Mouse (Mus musculus): ENCODE measurements around the gene Ttc22. TPM values are rescaled to one million over a fixed set of nuclear protein-coding genes. Genes with fewer than 3 reads are reported as not detected.

Gene Ttc22
- polyA plus RNA-seq (2015; fragmentation: Nextera tagmentation; extraction: Ambion mirVana): 5.8 and 6.0 TPM in 2 replicates

DNA sequence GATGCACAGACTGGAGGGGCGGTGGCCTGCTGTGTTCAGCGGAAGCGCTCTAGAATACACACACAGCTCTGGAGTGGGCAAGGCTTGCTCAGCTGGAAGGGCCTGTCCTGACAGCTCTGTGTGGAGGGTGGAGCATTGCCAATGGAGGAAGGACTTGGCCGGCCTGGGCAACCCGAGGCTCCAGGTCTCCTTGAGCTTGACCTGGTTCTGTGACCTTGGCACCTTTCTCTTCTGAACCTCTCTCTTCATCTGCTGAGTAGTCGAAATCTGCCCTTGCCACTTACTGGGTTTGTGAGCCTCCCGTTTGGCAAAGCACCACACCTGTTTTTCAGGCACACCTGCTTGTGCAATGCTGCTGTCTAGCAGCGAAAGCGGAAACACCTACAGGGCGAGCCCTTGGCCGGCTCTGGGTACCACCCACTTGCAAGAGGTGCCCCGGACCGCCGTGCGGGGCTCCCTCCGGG, at the start of gene Ttc22:
TSS of gene Ttc22 (plus strand) at position 403 of the 464 bp plus-strand sequence.
- peaks cover 17% of the 10 kb centered on the region for H3K4me1 ChIP-seq
- peak within 1 kb of the TSS; percentile 46 for H3K4me2 ChIP-seq
- no peak within 1 kb of the TSS for H3K27ac ChIP-seq
- H3K4me3 ChIP-seq (replicated peaks): peak within 1 kb of the TSS; percentile 13
- H3K9ac ChIP-seq: no peak within 1 kb of the TSS
- no peak for ATAC-seq (replicated peaks; ENCODE audit: low FRiP score)
- H3K9me3 ChIP-seq (replicated peaks): no peaks in the 10 kb centered on the region
- WGBS: 21% methylated on average over 16 of the region's 16 CpGs
- H3K36me3 ChIP-seq: no peaks in the 10 kb centered on the region
- H3K27me3 ChIP-seq: peaks cover 64% of the 10 kb centered on the region

GRCm38 (mm10) chr4:106575022-106575421, 47.2 kb upstream of the Ttc22 start:
- H3K4me1 ChIP-seq: peaks cover 3% of the 10 kb centered on the region; the same call in 1 of the 2 replicates
- H3K27ac ChIP-seq: no peak overlapping the region
- H3K9me3 ChIP-seq (replicated peaks): no peaks in the 10 kb centered on the region
- no peak overlapping the region for H3K4me2 ChIP-seq
- no peaks in the 10 kb centered on the region for H3K27me3 ChIP-seq
- 85% methylated on average over 8 of the region's 8 CpGs for WGBS
- H3K9ac ChIP-seq: no peak overlapping the region
- peaks cover 98% of the 10 kb centered on the region for H3K36me3 ChIP-seq
- no peak overlapping the region for H3K4me3 ChIP-seq (replicated peaks)
- no peak for ATAC-seq (replicated peaks; ENCODE audit: low FRiP score)

DNA sequence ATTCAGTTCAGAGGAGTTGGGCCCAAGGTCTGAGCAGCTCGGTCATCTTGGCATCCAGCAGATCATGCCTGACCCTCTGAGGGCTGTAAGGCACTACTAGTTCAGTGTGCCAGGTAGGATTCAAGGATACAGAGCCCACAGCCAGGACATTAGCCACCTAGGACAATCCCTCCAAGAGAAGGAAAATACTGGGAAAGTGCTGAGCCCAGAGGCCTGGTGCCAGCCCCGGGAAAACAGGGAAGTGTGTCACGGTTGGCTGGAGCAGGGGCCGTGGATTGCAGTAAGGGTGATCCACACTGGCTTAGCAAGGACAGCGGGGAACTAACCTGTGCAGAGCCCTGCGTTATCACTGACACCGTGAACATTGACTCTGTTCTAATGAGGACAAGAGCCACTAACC, 44.7 kb upstream of the Ttc22 start:
- Histone ChIP-seq H3K4me3 (replicated peaks) (no peak overlapping the region), H3K4me1 (peaks cover 3% of the 10 kb centered on the region; the same call in 1 of the 2 replicates), H3K9me3 (replicated peaks) (no peaks in the 10 kb centered on the region), H3K36me3 (peaks cover 98% of the 10 kb centered on the region), H3K9ac (no peak overlapping the region), H3K27ac (no peak overlapping the region), H3K27me3 (no peaks in the 10 kb centered on the region), H3K4me2 (no peak overlapping the region)
- 72% methylated on average over 7 of the region's 7 CpGs for WGBS
- ATAC-seq (replicated peaks; ENCODE audit: low FRiP score): no peak

DNA sequence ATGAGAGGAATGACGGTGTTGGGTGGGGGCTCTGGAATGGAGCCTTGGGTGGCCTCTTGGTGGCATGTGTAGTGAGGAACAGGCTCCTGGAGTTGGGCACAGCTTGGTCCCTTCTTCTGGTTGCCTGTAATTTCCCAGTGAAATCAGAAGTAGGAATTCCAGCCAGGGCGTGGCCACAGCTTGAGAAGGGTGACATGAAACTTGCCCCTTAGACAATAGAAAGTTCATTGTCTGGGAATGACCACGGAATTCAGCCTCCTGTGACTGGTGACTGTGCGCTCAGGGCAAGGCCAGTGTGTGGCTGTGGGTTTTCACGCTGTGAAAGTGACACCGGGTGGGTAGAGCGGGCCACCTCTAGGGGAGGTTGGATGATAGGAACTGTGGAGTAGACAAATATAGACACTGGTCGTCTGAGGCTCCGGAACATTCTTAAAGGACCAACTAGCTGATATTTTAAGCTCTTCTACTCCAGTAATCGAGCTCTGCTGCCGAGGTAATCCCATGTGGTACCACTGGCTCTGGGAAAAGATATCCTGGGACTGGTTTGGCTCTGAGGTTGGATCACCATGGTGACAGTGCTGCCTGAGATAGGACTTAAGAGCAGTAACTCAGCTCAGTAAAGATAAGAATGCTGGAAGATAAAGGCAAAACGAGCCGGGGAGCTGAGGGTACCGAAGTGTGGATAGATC, 40.9 kb upstream of the Ttc22 start:
- Histone ChIP-seq H3K4me2 (no peak overlapping the region), H3K9me3 (replicated peaks) (no peaks in the 10 kb centered on the region), H3K4me1 (peaks cover 3% of the 10 kb centered on the region; the same call in 1 of the 2 replicates), H3K27me3 (no peaks in the 10 kb centered on the region), H3K4me3 (replicated peaks) (no peak overlapping the region), H3K9ac (no peak overlapping the region), H3K36me3 (peaks cover 98% of the 10 kb centered on the region), H3K27ac (no peak overlapping the region)
- WGBS: 84% methylated on average over 14 of the region's 14 CpGs
- no peak for ATAC-seq (replicated peaks; ENCODE audit: low FRiP score)

GRCm38 (mm10) chr4:106581865-106582204, 40.4 kb upstream of the Ttc22 start:
- Histone ChIP-seq H3K4me3 (replicated peaks) (no peak overlapping the region), H3K4me2 (no peak overlapping the region), H3K4me1 (peaks cover 3% of the 10 kb centered on the region; the same call in 1 of the 2 replicates), H3K27me3 (no peaks in the 10 kb centered on the region), H3K9me3 (replicated peaks) (no peaks in the 10 kb centered on the region), H3K36me3 (peaks cover 98% of the 10 kb centered on the region), H3K9ac (no peak overlapping the region), H3K27ac (no peak overlapping the region)
- no peak for ATAC-seq (replicated peaks; ENCODE audit: low FRiP score)
- 91% methylated on average over 15 of the region's 15 CpGs for WGBS

- no peak overlapping the region for H3K4me3 ChIP-seq (replicated peaks)
- 86% methylated on average over 12 of the region's 12 CpGs for WGBS
- H3K4me2 ChIP-seq: no peak overlapping the region
- H3K4me1 ChIP-seq: no peaks in the 10 kb centered on the region; the same call in 1 of the 2 replicates
- no peak overlapping the region for H3K9ac ChIP-seq
- no peak overlapping the region for H3K27ac ChIP-seq
- no peaks in the 10 kb centered on the region for H3K9me3 ChIP-seq (replicated peaks)
- H3K27me3 ChIP-seq: no peaks in the 10 kb centered on the region
- ATAC-seq (replicated peaks; ENCODE audit: low FRiP score): peak; percentile 69
- H3K36me3 ChIP-seq: peaks cover 99% of the 10 kb centered on the region
Measured at GRCm38 (mm10) chr4:106582428-106583153, 39.6 kb upstream of the Ttc22 start.

DNA sequence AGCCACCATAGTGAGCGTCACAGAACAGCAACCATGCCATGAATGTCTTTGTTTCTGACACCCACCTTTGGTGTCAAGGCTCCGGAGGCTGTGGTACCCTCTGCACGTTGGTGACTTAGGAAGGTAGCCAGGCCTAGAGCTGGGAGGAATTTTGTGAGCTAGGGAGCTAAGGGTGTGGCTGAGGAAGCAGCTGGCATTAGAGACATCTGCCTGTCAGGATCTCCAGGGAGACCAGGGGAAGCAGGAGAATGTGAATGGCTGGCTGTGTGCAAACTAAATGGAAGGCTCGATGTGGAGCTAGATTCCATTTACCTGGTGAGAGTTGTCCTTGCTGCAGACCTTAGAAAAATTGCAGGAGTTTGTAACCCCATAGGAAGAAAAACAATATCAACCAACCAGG, 37.6 kb upstream of the Ttc22 start:
- no peak overlapping the region for H3K27ac ChIP-seq
- H3K27me3 ChIP-seq: no peaks in the 10 kb centered on the region
- peaks cover 99% of the 10 kb centered on the region for H3K36me3 ChIP-seq
- H3K9ac ChIP-seq: no peak overlapping the region
- no peak for ATAC-seq (replicated peaks; ENCODE audit: low FRiP score)
- no peak overlapping the region for H3K4me2 ChIP-seq
- no peaks in the 10 kb centered on the region for H3K4me1 ChIP-seq
- no peaks in the 10 kb centered on the region for H3K9me3 ChIP-seq (replicated peaks)
- no peak overlapping the region for H3K4me3 ChIP-seq (replicated peaks)
- WGBS: 84% methylated on average over 4 of the region's 4 CpGs

- Histone ChIP-seq H3K27me3 (no peaks in the 10 kb centered on the region), H3K9me3 (replicated peaks) (no peaks in the 10 kb centered on the region), H3K4me2 (no peak overlapping the region), H3K27ac (no peak overlapping the region), H3K36me3 (peaks cover 88% of the 10 kb centered on the region), H3K4me3 (replicated peaks) (no peak overlapping the region), H3K9ac (no peak overlapping the region), H3K4me1 (no peaks in the 10 kb centered on the region)
- no peak for ATAC-seq (replicated peaks; ENCODE audit: low FRiP score)
- 87% methylated on average over 6 of the region's 6 CpGs for WGBS
Measured at GRCm38 (mm10) chr4:106587075-106587474, 35.2 kb upstream of the Ttc22 start.

DNA sequence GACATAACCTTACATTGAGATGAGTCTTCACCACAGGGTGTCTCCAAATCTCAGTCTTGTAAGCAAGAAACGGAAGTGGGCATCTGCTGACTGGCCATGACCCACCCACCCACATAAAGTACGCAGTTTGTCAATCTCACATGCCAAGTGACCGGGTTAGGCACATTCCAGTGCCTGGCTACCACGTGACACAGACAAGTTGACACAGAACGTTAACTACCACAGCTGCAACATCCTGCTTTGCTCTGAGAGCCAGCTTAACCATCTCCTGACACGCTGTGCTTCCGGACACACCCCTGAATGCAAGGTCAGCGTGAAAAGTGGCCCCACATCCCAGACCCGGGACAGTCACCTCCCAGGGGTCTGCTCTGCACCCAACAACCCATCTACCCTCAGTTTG, 32.1 kb upstream of the Ttc22 start:
- H3K9ac ChIP-seq: no peak overlapping the region
- no peak overlapping the region for H3K4me2 ChIP-seq
- no peaks in the 10 kb centered on the region for H3K4me1 ChIP-seq
- no peaks in the 10 kb centered on the region for H3K27me3 ChIP-seq
- H3K9me3 ChIP-seq (replicated peaks): no peaks in the 10 kb centered on the region
- H3K4me3 ChIP-seq (replicated peaks): no peak overlapping the region
- 0 out of 2 replicates have a peak, but pooled peaks have one; percentile 9 for ATAC-seq (replicated peaks; ENCODE audit: low FRiP score)
- 60% methylated on average over 9 of the region's 9 CpGs for WGBS
- peaks cover 57% of the 10 kb centered on the region for H3K36me3 ChIP-seq
- no peak overlapping the region for H3K27ac ChIP-seq

DNA sequence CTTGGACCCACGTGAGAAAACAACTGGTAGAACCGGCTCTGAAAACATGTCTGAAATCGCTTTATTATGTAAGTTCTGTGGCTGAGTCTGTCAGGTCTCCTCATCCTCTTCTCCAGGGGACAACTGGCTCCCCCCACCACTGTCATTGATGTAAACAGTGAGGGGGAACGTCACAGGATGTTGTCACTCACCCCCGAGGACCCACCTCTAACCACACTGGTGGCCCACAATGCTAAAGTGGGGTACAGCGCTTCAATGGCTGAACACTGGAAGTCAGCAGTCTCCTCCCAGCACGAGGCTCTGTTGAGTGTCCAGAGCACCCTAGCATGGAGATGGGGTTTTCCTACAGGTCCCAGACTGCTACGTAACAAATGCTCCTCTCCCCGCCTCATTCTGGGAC, 31.4 kb upstream of the Ttc22 start:
- Histone ChIP-seq H3K9me3 (replicated peaks) (no peaks in the 10 kb centered on the region), H3K4me2 (no peak overlapping the region), H3K9ac (no peak overlapping the region), H3K27ac (no peak overlapping the region), H3K4me3 (replicated peaks) (no peak overlapping the region), H3K36me3 (peaks cover 50% of the 10 kb centered on the region), H3K27me3 (no peaks in the 10 kb centered on the region), H3K4me1 (no peaks in the 10 kb centered on the region)
- no peak for ATAC-seq (replicated peaks; ENCODE audit: low FRiP score)
- 86% methylated on average over 9 of the region's 9 CpGs for WGBS

- Histone ChIP-seq H3K4me2 (no peak overlapping the region), H3K4me1 (no peaks in the 10 kb centered on the region), H3K27ac (no peak overlapping the region), H3K4me3 (replicated peaks) (no peak overlapping the region), H3K9me3 (replicated peaks) (no peaks in the 10 kb centered on the region), H3K36me3 (peaks cover 22% of the 10 kb centered on the region), H3K9ac (no peak overlapping the region), H3K27me3 (no peaks in the 10 kb centered on the region)
- no peak for ATAC-seq (replicated peaks; ENCODE audit: low FRiP score)
- 67% methylated on average over 7 of the region's 7 CpGs for WGBS
Measured at GRCm38 (mm10) chr4:106593636-106594035, 28.6 kb upstream of the Ttc22 start.

GRCm38 (mm10) chr4:106596200-106596599, 26.0 kb upstream of the Ttc22 start:
- H3K27me3 ChIP-seq: no peaks in the 10 kb centered on the region
- H3K27ac ChIP-seq: no peak overlapping the region
- H3K36me3 ChIP-seq: 0 out of 2 replicates have a peak, but pooled peaks cover 2% of the 10 kb centered on the region
- H3K4me2 ChIP-seq: no peak overlapping the region
- ATAC-seq (replicated peaks; ENCODE audit: low FRiP score): no peak
- no peak overlapping the region for H3K4me3 ChIP-seq (replicated peaks)
- no peak overlapping the region for H3K9ac ChIP-seq
- 69% methylated on average over 3 of the region's 3 CpGs for WGBS
- no peaks in the 10 kb centered on the region for H3K4me1 ChIP-seq
- no peaks in the 10 kb centered on the region for H3K9me3 ChIP-seq (replicated peaks)

Measured in kidney, embryonic 15.5 days (tissue).